Mouse (Mus musculus) liver, adult 10 weeks (tissue): ENCODE data around the gene Gabrp. TPM values are rescaled to one million over a fixed set of nuclear protein-coding genes. Genes with fewer than 3 reads are reported as not detected.

Source experiments
- polyA plus RNA-seq: library from polyadenylated mRNA; stranded (reverse); fragments of 350-450 nt; fragmentation: Illumina TruSeq; extraction: RNeasy Lipid Tissue Mini Kit (QIAGEN cat#74804); gene quantifications from one replicate; pipeline ENCODE4 v1.2.3, GENCODE M21; 2014; ENCODE audit warnings: low read depth, low replicate concordance

Gene Gabrp
- not detected for polyA plus RNA-seq

GRCm38 (mm10) chr11:33578859-33579258, at the start of gene Gabrp:
TSS of gene Gabrp (minus strand) at chr11:33578959.

GRCm38 (mm10) chr11:33598986-33599385, 20.2 kb upstream of the Gabrp start, which contains the start of gene D130052B06Rik:
TSS of gene D130052B06Rik (plus strand) at chr11:33599302.

GRCm38 (mm10) chr11:33513376-33513991, 65.3 kb downstream of the Gabrp start, which contains the start of gene Ranbp17:
TSS of gene Ranbp17 (minus strand) at chr11:33513746.

Other genes with a start within 250 kb of the Gabrp start
- gene Ranbp17, start 65.2 kb downstream of the Gabrp start, polyA plus RNA-seq: 0.19 TPM
- not detected for gene D130052B06Rik, start 20.3 kb upstream of the Gabrp start, polyA plus RNA-seq